Mouse (Mus musculus): Measurements from ENCODE around the gene Sin3b. TPM values are rescaled to one million over a fixed set of nuclear protein-coding genes. Genes with fewer than 3 reads are reported as not detected.

The Sin3b gene
- polyA plus RNA-seq, 1 experiment from 2014 or later: 169 TPM

- Histone ChIP-seq H3K27ac (ENCODE audit: low read depth, low read length) (no peak overlapping the region), H3K9me3 (ENCODE audit: control insufficient read depth, low read length) (no peaks in the 10 kb centered on the region), H3K27me3 (ENCODE audit: control insufficient read depth, insufficient read depth, low read length) (no peaks in the 10 kb centered on the region), H3K4me2 (ENCODE audit: low read depth) (no peak overlapping the region), H3K4me3 (ENCODE audit: low read depth, low read length) (no peak overlapping the region), H3K4me1 (ENCODE audit: control insufficient read depth, insufficient read depth, low read length) (no peaks in the 10 kb centered on the region), H3K36me3 (ENCODE audit: control insufficient read depth, insufficient read depth, low read length) (no peaks in the 10 kb centered on the region), H3K9ac (ENCODE audit: low read length) (no peak overlapping the region)
- 82% methylated on average over 2 of the region's 2 CpGs for WGBS
- DNase-seq (ENCODE audit: low spot score): no peak
- no peak for ATAC-seq (ENCODE audit: insufficient read depth, low FRiP score, low TSS enrichment)
Measured at GRCm38 (mm10) chr8:72801583-72801982, 78.5 kb downstream of the Sin3b start.

Small RNA genes lying within 50 kb of the gene (microRNA-seq; reads per million reads assigned to microRNA genes)
- not detected for gene Gm26237

Other genes with a start within 250 kb of the Sin3b start
- gene Cherp, start 248.1 kb upstream of the Sin3b start, polyA plus RNA-seq (2014; fragmentation: Nextera tagmentation; extraction: Ambion mirVana): 78.6 and 81.6 TPM in 2 replicates
- gene Slc35e1, start 230.7 kb upstream of the Sin3b start, polyA plus RNA-seq (2014; fragmentation: Nextera tagmentation; extraction: Ambion mirVana): 13.6 and 14.6 TPM in 2 replicates
- 14.6 and 16.6 TPM in 2 replicates for gene Med26, start 175.0 kb upstream of the Sin3b start, polyA plus RNA-seq (2014; fragmentation: Nextera tagmentation; extraction: Ambion mirVana)
- 124 and 125 TPM in 2 replicates for gene Smim7, start 152.2 kb upstream of the Sin3b start, polyA plus RNA-seq (2014; fragmentation: Nextera tagmentation; extraction: Ambion mirVana)
- 17.3 and 17.5 TPM in 2 replicates for gene Tmem38a, start 151.2 kb upstream of the Sin3b start, polyA plus RNA-seq (2014; fragmentation: Nextera tagmentation; extraction: Ambion mirVana)
- gene Nwd1, start 76.6 kb upstream of the Sin3b start, polyA plus RNA-seq (2014; fragmentation: Nextera tagmentation; extraction: Ambion mirVana): 0.12 and 0.16 TPM in 2 replicates
- gene F2rl3, start 38.6 kb downstream of the Sin3b start, polyA plus RNA-seq (2014; fragmentation: Nextera tagmentation; extraction: Ambion mirVana): 1.3 and 2.0 TPM in 2 replicates